Mouse (Mus musculus) gastrocnemius, adult 18-20 months (tissue): ENCODE results near the gene Fam222b. TPM values are rescaled to one million over a fixed set of nuclear protein-coding genes. Genes with fewer than 3 reads are reported as not detected.
A peak's percentile ranks its signal among the peaks of the same experiment; 100 is the strongest.
"Not testable (repeated sequence)": the region's sequence is repeated elsewhere in the genome, so short reads cannot be mapped to it uniquely, and the experiment has no call there.

Source experiments
- DNase-seq: peaks from one replicate; pipeline ENCODE4 v3.0.0; 2021; ENCODE audit warnings: low spot score
- long read RNA-seq, 2 experiments: library from polyadenylated mRNA; stranded (forward); transcript quantifications; one replicate each; pipeline ENCODE4 v2.0.0; 2021
- total RNA-seq, 2 experiments: library from RNA; stranded (reverse); gene quantifications; 2 replicates each; pipeline ENCODE4 v1.2.3; 2021

The Fam222b gene
- total RNA-seq = 1 to 10 TPM; 8.2 to 9.4 TPM
- long read RNA-seq, experiment 1, transcript Fam222b-201 (3 exons, 3,258 nt) = major isoform, 8 of 13 reads
- long read RNA-seq, experiment 1, partial matches to known transcripts = 0 of 13 reads
- long read RNA-seq, experiment 1, other reads (novel, unspliced or antisense) = 2 of 13 reads
- long read RNA-seq, experiment 2, transcript Fam222b-201 (3 exons, 3,258 nt) = major isoform, 8 of 15 reads
- long read RNA-seq, experiment 2, partial matches to known transcripts = 0 of 15 reads
- long read RNA-seq, experiment 2, other reads (novel, unspliced or antisense) = 4 of 15 reads

GRCm38 (mm10) chr11:78094504-78095143, at the start of gene Fam222b:
Gene Fam222b, plus strand, starts transcription at chr11:78094660.
- DNase-seq = peak; percentile 93

GRCm38 (mm10) chr11:78044758-78045251, 49.7 kb upstream of the Fam222b start:
- peak; percentile 93 for DNase-seq

- not testable (repeated sequence) for DNase-seq
Observed at GRCm38 (mm10) chr11:78048637-78049036, 45.8 kb upstream of the Fam222b start.

GRCm38 (mm10) chr11:78053078-78053477, 41.4 kb upstream of the Fam222b start:
- no peak for DNase-seq

- no peak for DNase-seq
Observed at GRCm38 (mm10) chr11:78056946-78057345, 37.5 kb upstream of the Fam222b start.

GRCm38 (mm10) chr11:78059833-78060757, 34.4 kb upstream of the Fam222b start:
- DNase-seq = peak; percentile 79

GRCm38 (mm10) chr11:78062563-78062962, 31.9 kb upstream of the Fam222b start:
- no peak for DNase-seq

- DNase-seq = no peak
Observed at GRCm38 (mm10) chr11:78065906-78066305, 28.6 kb upstream of the Fam222b start.

- DNase-seq = no peak
Observed at GRCm38 (mm10) chr11:78066641-78067040, 27.8 kb upstream of the Fam222b start.

GRCm38 (mm10) chr11:78067566-78067965, 26.9 kb upstream of the Fam222b start:
- DNase-seq = no peak

GRCm38 (mm10) chr11:78069130-78069529, 25.3 kb upstream of the Fam222b start:
- DNase-seq = no peak

- DNase-seq = no peak
Observed at GRCm38 (mm10) chr11:78069646-78070045, 24.8 kb upstream of the Fam222b start.

- no peak for DNase-seq
Observed at GRCm38 (mm10) chr11:78071938-78072337, 22.5 kb upstream of the Fam222b start.

- DNase-seq = no peak
Observed at GRCm38 (mm10) chr11:78072425-78073130, 21.9 kb upstream of the Fam222b start.

GRCm38 (mm10) chr11:78073577-78074276, 20.7 kb upstream of the Fam222b start:
- no peak for DNase-seq

- no peak for DNase-seq
Observed at GRCm38 (mm10) chr11:78074277-78074652, 20.2 kb upstream of the Fam222b start.

GRCm38 (mm10) chr11:78074666-78075065, 19.8 kb upstream of the Fam222b start:
- no peak for DNase-seq

- DNase-seq = peak; percentile 80
Observed at GRCm38 (mm10) chr11:78079961-78080921, 14.2 kb upstream of the Fam222b start, which contains the start of gene Eral1. Gene Eral1, minus strand, starts transcription at chr11:78080383.

GRCm38 (mm10) chr11:78083595-78083994, 10.9 kb upstream of the Fam222b start:
- no peak for DNase-seq
